In the genomic region with DNA sequence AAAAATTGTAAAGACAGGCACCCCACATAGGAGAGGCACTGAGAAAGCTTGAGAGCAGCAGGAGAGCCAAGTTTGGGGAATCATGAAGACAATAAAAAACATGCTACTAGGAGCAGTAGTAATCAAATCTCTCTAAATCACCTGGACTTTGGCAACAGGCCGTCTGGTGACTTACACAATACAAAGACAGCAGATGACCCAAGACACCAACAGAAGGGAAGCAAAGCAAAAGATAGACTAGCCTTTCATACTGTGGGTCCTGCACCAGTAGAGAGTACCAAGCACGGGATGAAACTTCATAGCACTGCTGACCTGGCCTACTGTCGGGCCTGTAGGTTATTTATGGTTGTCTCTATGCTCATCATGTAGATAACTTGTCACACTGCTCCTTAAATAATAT, we compare ENCODE assay signal across 1 mouse cellular context.
TF ChIP-seq lines count a peak whose summit lies in the region.

No protein-coding gene starts in this region.

TF ChIP-seq in MEL, 35 proteins besides CTCF, POLR2A, EP300 and RAD21 (continued from another document):
- no peak for TF ChIP-seq GABPA (IDR thresholded peaks at IDR 0.05; ENCODE audit: low read depth, low read length)
- TF ChIP-seq GATA1 (IDR thresholded peaks at IDR 0.05; ENCODE audit: low read depth, low read length) = no peak
